ENCODE assay signal across 22 mouse cellular contexts in genomic region chr1:87603389-87603788, GRCm38 (mm10). TPM values are rescaled to one million over a fixed set of nuclear protein-coding genes. Genes with fewer than 3 reads are reported as not detected.
DNase-seq lines count a peak whose midpoint lies in the region; ATAC-seq and TF ChIP-seq lines count a peak whose summit lies in the region.
"Had no signal": no experiment of that assay in that cellular context is flagged by ENCODE, and none has a peak within 500 bp of the region (broad histone marks: within the 10 kb centered on the region; RNA-seq: fewer than 3 reads in every experiment).

No protein-coding gene starts in this region.

- DNase-seq in frontal cortex, postnatal 25 days (ENCODE audit: low spot score in 2 of 2): no peak
- DNase-seq in left cerebral cortex, adult 2 months (ENCODE audit: extremely low spot score in 1 of 2, low spot score in 2 of 2): peak in 1 of 2 experiments; percentile 51
- no peak for DNase-seq in left cerebral cortex, postnatal 10 days (ENCODE audit: extremely low spot score in 1 of 2, low spot score in 2 of 2)
- peak; percentile 62 for DNase-seq in right cerebral cortex, postnatal 25 days
- DNase-seq in right cerebral cortex, postnatal 4 days: no peak
- DNase-seq in cerebellum, postnatal 25 days: no peak
- DNase-seq: adrenal gland, postnatal 10 days; B cell, adult 2 months; cerebellum, adult 11-12 months; cerebellum, adult 9-10 months; cerebellum, postnatal 36 days; forebrain, postnatal 0 days; heart, adult 18-20 months; heart, postnatal 10 days; heart, postnatal 4 days had no signal

- peak overlapping the region; percentile 82 for H3K27ac ChIP-seq in left cerebral cortex, adult 2 months
- H3K27ac ChIP-seq: embryonic facial prominence, embryonic 10.5 days; forebrain, embryonic 13.5 days; heart, embryonic 10.5 days; hindbrain, embryonic 12.5 days had no signal

- H3K4me3 ChIP-seq in left cerebral cortex, adult 2 months: no peak overlapping the region
- H3K4me3 ChIP-seq: embryonic facial prominence, embryonic 10.5 days; forebrain, embryonic 13.5 days; heart, embryonic 10.5 days; hindbrain, embryonic 12.5 days had no signal

- ATAC-seq in frontal cortex, adult (ENCODE audit: low TSS enrichment): peak; percentile 73
- ATAC-seq: CD4-positive, CD25-positive, alpha-beta regulatory T cell, adult 4 months; forebrain, embryonic 13.5 days; forebrain, postnatal 0 days; hindbrain, embryonic 16.5 days had no signal

- intact Hi-C loops in left cerebral cortex, adult 2 months (cut with DNase I): loop anchor here (1.0 kb wide), 1 partner anchor 9 kb away; no protein-coding TSS in a partner anchor
- intact Hi-C loops in left cerebral cortex, postnatal 10 days (cut with DNase I): no loop called here

- TF ChIP-seq CTCF in left cerebral cortex, adult 2 months (IDR thresholded peaks at IDR 0.05): no peak

RNA-seq across cellular contexts. Expression of gene Inpp5d, which starts 16.7 kb away (rescaled TPM):
- total RNA-seq in left cerebral cortex, adult 2 months (2021): 10 to 100 TPM; 16.7 to 20.1 TPM
- 10 to 100 TPM; 14.1 to 17.8 TPM for total RNA-seq in left cerebral cortex, postnatal 10 days (2021)

RNA-seq across cellular contexts. Expression of gene Ngef, which starts 29.7 kb away (rescaled TPM):
- 100 to 1,000 TPM; 347 to 364 TPM for total RNA-seq in left cerebral cortex, adult 2 months (2021)
- 100 to 1,000 TPM; 198 to 200 TPM for total RNA-seq in left cerebral cortex, postnatal 10 days (2021)
